Mouse (Mus musculus): ENCODE data around the gene Ptprg. TPM values are rescaled to one million over a fixed set of nuclear protein-coding genes. Genes with fewer than 3 reads are reported as not detected.

Ptprg gene
- polyA plus RNA-seq, 1 experiment from 2014 or later, result 38.5 TPM

- Histone ChIP-seq H3K4me2 (ENCODE audit: low read length) (no peak overlapping the region), H3K9me3 (ENCODE audit: control insufficient read depth, low read length) (no peaks in the 10 kb centered on the region), H3K4me1 (ENCODE audit: control insufficient read depth, insufficient read depth, low read depth, low read length) (peaks cover 4% of the 10 kb centered on the region), H3K27ac (ENCODE audit: low read depth, low read length) (no peak overlapping the region), H3K4me3 (ENCODE audit: low read length) (no peak overlapping the region), H3K36me3 (ENCODE audit: control insufficient read depth, insufficient read depth, low read length) (no peaks in the 10 kb centered on the region), H3K27me3 (replicated peaks; ENCODE audit: control insufficient read depth, insufficient read depth, low read length) (no peaks in the 10 kb centered on the region), H3K9ac (ENCODE audit: low read depth, low read length) (no peak overlapping the region)
- ATAC-seq, result no peak
- 88% methylated on average over 2 of the region's 2 CpGs for WGBS
These were observed 146.3 kb downstream of the Ptprg start for GRCm38 (mm10) chr14:11699654-11700053.

- Histone ChIP-seq H3K27ac (ENCODE audit: low read depth, low read length) (no peak overlapping the region), H3K4me2 (ENCODE audit: low read length) (no peak overlapping the region), H3K4me3 (ENCODE audit: low read length) (no peak overlapping the region), H3K27me3 (replicated peaks; ENCODE audit: control insufficient read depth, insufficient read depth, low read length) (no peaks in the 10 kb centered on the region), H3K9ac (ENCODE audit: low read depth, low read length) (no peak overlapping the region), H3K4me1 (ENCODE audit: control insufficient read depth, insufficient read depth, low read depth, low read length) (peaks cover 8% of the 10 kb centered on the region), H3K9me3 (ENCODE audit: control insufficient read depth, low read length) (no peaks in the 10 kb centered on the region), H3K36me3 (ENCODE audit: control insufficient read depth, insufficient read depth, low read length) (no peaks in the 10 kb centered on the region)
- ATAC-seq, result no peak
- 88% methylated on average over 9 of the region's 9 CpGs for WGBS
These were observed 148.4 kb downstream of the Ptprg start for GRCm38 (mm10) chr14:11701516-11702249.

GRCm38 (mm10) chr14:11702770-11703477 lies 149.6 kb downstream of the Ptprg start:
- H3K9me3 ChIP-seq (ENCODE audit: control insufficient read depth, low read length), result no peaks in the 10 kb centered on the region
- 74% methylated on average over 11 of the region's 11 CpGs for WGBS
- no peak overlapping the region for H3K27ac ChIP-seq (ENCODE audit: low read depth, low read length)
- H3K9ac ChIP-seq (ENCODE audit: low read depth, low read length), result no peak overlapping the region
- H3K4me2 ChIP-seq (ENCODE audit: low read length), result no peak overlapping the region
- no peaks in the 10 kb centered on the region for H3K36me3 ChIP-seq (ENCODE audit: control insufficient read depth, insufficient read depth, low read length)
- ATAC-seq, result no peak
- no peak overlapping the region for H3K4me3 ChIP-seq (ENCODE audit: low read length)
- H3K27me3 ChIP-seq (replicated peaks; ENCODE audit: control insufficient read depth, insufficient read depth, low read length), result no peaks in the 10 kb centered on the region
- peaks cover 8% of the 10 kb centered on the region for H3K4me1 ChIP-seq (ENCODE audit: control insufficient read depth, insufficient read depth, low read depth, low read length)

- peaks cover 14% of the 10 kb centered on the region for H3K4me1 ChIP-seq (ENCODE audit: control insufficient read depth, insufficient read depth, low read depth, low read length)
- H3K27me3 ChIP-seq (replicated peaks; ENCODE audit: control insufficient read depth, insufficient read depth, low read length), result no peaks in the 10 kb centered on the region
- H3K4me3 ChIP-seq (ENCODE audit: low read length), result no peak overlapping the region
- no peak overlapping the region for H3K4me2 ChIP-seq (ENCODE audit: low read length)
- no peak for ATAC-seq
- H3K9me3 ChIP-seq (ENCODE audit: control insufficient read depth, low read length), result no peaks in the 10 kb centered on the region
- no peaks in the 10 kb centered on the region for H3K36me3 ChIP-seq (ENCODE audit: control insufficient read depth, insufficient read depth, low read length)
- H3K27ac ChIP-seq (ENCODE audit: low read depth, low read length), result 0 out of 2 replicates have a peak overlapping the region, but pooled peaks have one; percentile 9
- WGBS, result 22% methylated on average over 2 of the region's 2 CpGs
- peak overlapping the region; percentile 18; the same call in 1 of the 2 replicates for H3K9ac ChIP-seq (ENCODE audit: low read depth, low read length)
These were observed 151.5 kb downstream of the Ptprg start for GRCm38 (mm10) chr14:11704871-11705270.

GRCm38 (mm10) chr14:11709352-11709751 lies 156.0 kb downstream of the Ptprg start:
- H3K4me1 ChIP-seq (ENCODE audit: control insufficient read depth, insufficient read depth, low read depth, low read length), result peaks cover 17% of the 10 kb centered on the region
- H3K27ac ChIP-seq (ENCODE audit: low read depth, low read length), result peak overlapping the region; percentile 12; the same call in 1 of the 2 replicates
- H3K36me3 ChIP-seq (ENCODE audit: control insufficient read depth, insufficient read depth, low read length), result no peaks in the 10 kb centered on the region
- ATAC-seq, result no peak
- WGBS, result 53% methylated on average over 2 of the region's 2 CpGs
- no peaks in the 10 kb centered on the region for H3K27me3 ChIP-seq (replicated peaks; ENCODE audit: control insufficient read depth, insufficient read depth, low read length)
- no peaks in the 10 kb centered on the region for H3K9me3 ChIP-seq (ENCODE audit: control insufficient read depth, low read length)
- no peak overlapping the region for H3K4me2 ChIP-seq (ENCODE audit: low read length)
- H3K9ac ChIP-seq (ENCODE audit: low read depth, low read length), result no peak overlapping the region
- H3K4me3 ChIP-seq (ENCODE audit: low read length), result no peak overlapping the region

- Histone ChIP-seq H3K9me3 (ENCODE audit: control insufficient read depth, low read length) (no peaks in the 10 kb centered on the region), H3K27ac (ENCODE audit: low read depth, low read length) (no peak overlapping the region), H3K4me2 (ENCODE audit: low read length) (no peak overlapping the region), H3K4me1 (ENCODE audit: control insufficient read depth, insufficient read depth, low read depth, low read length) (peaks cover 14% of the 10 kb centered on the region), H3K9ac (ENCODE audit: low read depth, low read length) (no peak overlapping the region), H3K36me3 (ENCODE audit: control insufficient read depth, insufficient read depth, low read length) (no peaks in the 10 kb centered on the region), H3K27me3 (replicated peaks; ENCODE audit: control insufficient read depth, insufficient read depth, low read length) (no peaks in the 10 kb centered on the region), H3K4me3 (ENCODE audit: low read length) (no peak overlapping the region)
- peak; percentile 50; the same call in 1 of the 2 replicates for ATAC-seq
- 25% methylated on average over 8 of the region's 8 CpGs for WGBS
These were observed 156.5 kb downstream of the Ptprg start for GRCm38 (mm10) chr14:11709798-11710197.

- Histone ChIP-seq H3K4me3 (ENCODE audit: low read length) (no peak overlapping the region), H3K9me3 (ENCODE audit: control insufficient read depth, low read length) (no peaks in the 10 kb centered on the region), H3K9ac (ENCODE audit: low read depth, low read length) (no peak overlapping the region), H3K4me2 (ENCODE audit: low read length) (no peak overlapping the region), H3K4me1 (ENCODE audit: control insufficient read depth, insufficient read depth, low read depth, low read length) (peaks cover 9% of the 10 kb centered on the region; the same call in 1 of the 2 replicates), H3K27ac (ENCODE audit: low read depth, low read length) (no peak overlapping the region), H3K36me3 (ENCODE audit: control insufficient read depth, insufficient read depth, low read length) (no peaks in the 10 kb centered on the region), H3K27me3 (replicated peaks; ENCODE audit: control insufficient read depth, insufficient read depth, low read length) (no peaks in the 10 kb centered on the region)
- WGBS, result 95% methylated on average over 9 of the region's 9 CpGs
- no peak; the same call in 1 of the 2 replicates for ATAC-seq
These were observed 157.2 kb downstream of the Ptprg start for GRCm38 (mm10) chr14:11710410-11711122.

GRCm38 (mm10) chr14:11712146-11712545 lies 158.8 kb downstream of the Ptprg start:
- no peaks in the 10 kb centered on the region for H3K9me3 ChIP-seq (ENCODE audit: control insufficient read depth, low read length)
- H3K27ac ChIP-seq (ENCODE audit: low read depth, low read length), result no peak overlapping the region
- H3K9ac ChIP-seq (ENCODE audit: low read depth, low read length), result no peak overlapping the region
- peaks cover 11% of the 10 kb centered on the region; the same call in 1 of the 2 replicates for H3K4me1 ChIP-seq (ENCODE audit: control insufficient read depth, insufficient read depth, low read depth, low read length)
- H3K4me3 ChIP-seq (ENCODE audit: low read length), result no peak overlapping the region
- 96% methylated on average over 6 of the region's 6 CpGs for WGBS
- H3K36me3 ChIP-seq (ENCODE audit: control insufficient read depth, insufficient read depth, low read length), result no peaks in the 10 kb centered on the region
- no peak overlapping the region for H3K4me2 ChIP-seq (ENCODE audit: low read length)
- no peak for ATAC-seq
- H3K27me3 ChIP-seq (replicated peaks; ENCODE audit: control insufficient read depth, insufficient read depth, low read length), result no peaks in the 10 kb centered on the region

GRCm38 (mm10) chr14:11716230-11716629 lies 162.9 kb downstream of the Ptprg start:
- no peaks in the 10 kb centered on the region for H3K27me3 ChIP-seq (replicated peaks; ENCODE audit: control insufficient read depth, insufficient read depth, low read length)
- no peak overlapping the region for H3K4me3 ChIP-seq (ENCODE audit: low read length)
- H3K36me3 ChIP-seq (ENCODE audit: control insufficient read depth, insufficient read depth, low read length), result no peaks in the 10 kb centered on the region
- peaks cover 9% of the 10 kb centered on the region; the same call in 1 of the 2 replicates for H3K4me1 ChIP-seq (ENCODE audit: control insufficient read depth, insufficient read depth, low read depth, low read length)
- H3K27ac ChIP-seq (ENCODE audit: low read depth, low read length), result no peak overlapping the region
- no peak for ATAC-seq
- 22% methylated on average over 3 of the region's 3 CpGs for WGBS
- H3K9me3 ChIP-seq (ENCODE audit: control insufficient read depth, low read length), result no peaks in the 10 kb centered on the region
- no peak overlapping the region for H3K4me2 ChIP-seq (ENCODE audit: low read length)
- no peak overlapping the region for H3K9ac ChIP-seq (ENCODE audit: low read depth, low read length)
